Mouse (Mus musculus) macrophage (primary cell): ENCODE measurements around the gene Clcn7. TPM values are rescaled to one million over a fixed set of nuclear protein-coding genes. Genes with fewer than 3 reads are reported as not detected.

ENCODE experiments used
- H3K27ac ChIP-seq: fragments of 350-480 bp; formaldehyde crosslinking; 2 replicates; pipeline ENCODE4 v1.9.0; 2021
- H3K36me3 ChIP-seq: fragments of 350-480 bp; formaldehyde crosslinking; 2 replicates; pipeline ENCODE4 v1.9.0; 2021; ENCODE audit errors: inconsistent target
- H3K4me3 ChIP-seq: fragments of 350-480 bp; formaldehyde crosslinking; 2 replicates; pipeline ENCODE4 v1.9.0; 2021; ENCODE audit errors: inconsistent target
- H3K79me2 ChIP-seq: fragments of 350-480 bp; formaldehyde crosslinking; 2 replicates; pipeline ENCODE4 v1.9.0; 2021; ENCODE audit errors: inconsistent target
- WGBS: methylation state at CpG from one replicate; pipeline ENCODE4 v1.1.7; 2026; ENCODE audit warnings: inconsistent platforms; ENCODE audit not compliant: missing documents; 5-methylcytosine and 5-hydroxymethylcytosine counted together
- polyA plus RNA-seq: library from polyadenylated mRNA; stranded (reverse); fragments of 250-400 nt; gene quantifications from 3 replicates; pipeline ENCODE4 v1.2.4, GENCODE M21; 2018; ENCODE audit warnings: inconsistent platforms

The Clcn7 gene
- polyA plus RNA-seq, 1 experiment from 2014 or later = 98.2 TPM

DNA sequence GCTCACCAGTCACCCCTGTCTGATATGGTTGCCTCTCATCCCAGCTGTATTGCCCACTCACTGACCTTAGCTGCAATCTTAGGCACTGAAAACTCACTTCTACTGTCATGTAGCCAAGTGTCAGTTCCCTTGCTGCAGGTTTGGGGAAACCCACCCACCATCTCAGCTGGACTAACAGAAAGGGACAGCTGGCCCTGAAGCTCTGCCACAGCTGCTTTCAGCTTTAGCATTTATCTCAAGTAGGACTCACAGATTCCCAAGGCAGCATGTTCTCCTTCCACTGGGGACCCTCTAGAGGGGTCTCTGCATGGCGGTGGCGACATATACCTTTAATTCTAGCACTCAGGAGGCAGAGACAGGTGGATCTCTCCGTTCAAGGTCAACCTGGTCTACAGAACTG is 31.6 kb downstream of the Clcn7 start:
- H3K36me3 ChIP-seq = peaks cover 20% of the 10 kb centered on the region
- 90% methylated on average over 3 of the region's 3 CpGs for WGBS
- no peaks in the 10 kb centered on the region for H3K79me2 ChIP-seq
- H3K4me3 ChIP-seq = no peak overlapping the region
- no peak overlapping the region for H3K27ac ChIP-seq

GRCm38 (mm10) chr17:25165970-25166671 is 32.9 kb downstream of the Clcn7 start:
- no peak overlapping the region for H3K27ac ChIP-seq
- no peak overlapping the region for H3K4me3 ChIP-seq
- no peaks in the 10 kb centered on the region for H3K79me2 ChIP-seq
- 70% methylated on average over 6 of the region's 6 CpGs for WGBS
- peaks cover 7% of the 10 kb centered on the region; the same call in 1 of the 2 replicates for H3K36me3 ChIP-seq

- no peaks in the 10 kb centered on the region for H3K36me3 ChIP-seq
- no peak overlapping the region for H3K27ac ChIP-seq
- H3K79me2 ChIP-seq = no peaks in the 10 kb centered on the region
- 100% methylated on average over 2 of the region's 2 CpGs for WGBS
- H3K4me3 ChIP-seq = no peak overlapping the region
Measured at GRCm38 (mm10) chr17:25169706-25170105, 36.5 kb downstream of the Clcn7 start.

DNA sequence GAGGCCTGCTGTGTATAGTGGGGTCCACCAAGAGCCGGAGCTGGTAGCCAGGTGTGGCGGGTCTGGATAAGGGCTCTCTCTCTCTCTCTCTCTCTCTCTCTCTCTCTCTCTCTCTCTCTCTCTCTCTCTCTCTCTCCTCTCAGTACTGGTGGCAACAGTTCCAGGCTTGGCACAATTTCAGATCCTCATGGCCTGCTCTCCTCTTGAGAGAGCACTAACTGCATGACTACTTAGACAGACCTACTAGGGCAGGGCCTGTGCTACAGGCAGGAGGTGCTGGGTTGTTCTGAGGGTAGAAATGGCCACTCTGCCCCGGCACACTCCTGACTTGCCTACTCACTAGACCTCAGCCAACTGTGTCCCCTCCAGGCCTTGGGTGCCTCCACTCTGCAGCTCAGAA is 39.4 kb downstream of the Clcn7 start:
- Histone ChIP-seq H3K36me3 (no peaks in the 10 kb centered on the region), H3K27ac (no peak overlapping the region), H3K4me3 (no peak overlapping the region), H3K79me2 (no peaks in the 10 kb centered on the region)
- WGBS = 100% methylated on average over 3 of the region's 3 CpGs

GRCm38 (mm10) chr17:25175411-25175810 is 42.2 kb downstream of the Clcn7 start, which contains the start of gene Gm38655:
Gm38655 (minus strand) TSS chr17:25175471.
- Histone ChIP-seq H3K36me3 (no peaks in the 10 kb centered on the region), H3K4me3 (no peak within 1 kb of the TSS), H3K27ac (no peak within 1 kb of the TSS), H3K79me2 (no peaks in the 10 kb centered on the region)
- WGBS = 79% methylated on average over 9 of the region's 9 CpGs

DNA sequence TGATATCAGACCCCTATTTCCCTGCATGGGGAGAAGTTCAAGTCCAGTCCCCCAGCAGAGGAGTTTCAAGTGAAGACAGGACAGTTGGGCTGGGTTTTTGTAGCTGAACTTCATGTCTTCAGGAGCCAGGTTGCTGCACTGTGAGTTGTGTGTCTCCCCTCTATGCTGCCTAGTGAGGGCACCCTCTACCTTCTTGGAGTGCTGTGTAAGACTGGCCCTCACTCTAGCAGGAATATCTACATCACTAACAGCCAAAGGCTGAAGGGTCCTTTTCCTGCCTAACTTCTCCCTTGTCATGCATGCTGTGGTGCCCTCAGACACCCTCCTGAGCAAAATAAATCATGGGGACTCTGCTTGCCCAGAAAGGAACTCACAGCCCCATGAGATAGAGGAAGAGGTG is 50.0 kb downstream of the Clcn7 start:
- Histone ChIP-seq H3K4me3 (peak overlapping the region; percentile 94; the same call in 1 of the 2 replicates), H3K36me3 (no peaks in the 10 kb centered on the region), H3K27ac (no peak overlapping the region), H3K79me2 (peaks cover 18% of the 10 kb centered on the region)

- Histone ChIP-seq H3K4me3 (peak within 1 kb of the TSS; percentile 94), H3K27ac (peak within 1 kb of the TSS; percentile 70), H3K79me2 (peaks cover 21% of the 10 kb centered on the region), H3K36me3 (no peaks in the 10 kb centered on the region)
- under 1% methylated on average over 50 of the region's 50 CpGs for WGBS
Measured at GRCm38 (mm10) chr17:25184129-25184691, 51.0 kb downstream of the Clcn7 start, which contains the start of gene BC003965. BC003965 (plus strand) TSS chr17:25184554.

DNA sequence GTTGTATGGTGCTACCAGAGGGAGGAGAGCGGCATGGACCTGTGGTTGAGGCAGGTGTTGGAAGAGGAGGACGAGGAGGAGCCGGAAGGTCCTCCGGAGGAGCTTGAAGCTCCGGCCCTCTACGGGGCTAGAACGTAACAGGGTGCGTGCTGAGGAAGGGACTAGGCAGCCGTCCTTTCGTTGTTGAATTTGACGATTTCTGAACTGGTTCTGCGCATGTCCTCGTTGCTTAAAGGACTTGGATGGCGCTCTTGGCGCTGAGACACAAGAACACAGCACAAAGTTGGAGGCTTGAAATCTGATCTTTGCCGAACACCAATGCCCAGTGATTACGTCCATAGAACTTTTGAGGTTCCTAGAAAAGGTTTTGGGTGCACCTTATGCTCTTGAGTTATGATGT is 51.8 kb downstream of the Clcn7 start:
- Histone ChIP-seq H3K27ac (peak overlapping the region; percentile 17; the same call in 1 of the 2 replicates), H3K4me3 (peak overlapping the region; percentile 94), H3K79me2 (peaks cover 21% of the 10 kb centered on the region), H3K36me3 (no peaks in the 10 kb centered on the region)
- WGBS = 10% methylated on average over 17 of the region's 17 CpGs

DNA sequence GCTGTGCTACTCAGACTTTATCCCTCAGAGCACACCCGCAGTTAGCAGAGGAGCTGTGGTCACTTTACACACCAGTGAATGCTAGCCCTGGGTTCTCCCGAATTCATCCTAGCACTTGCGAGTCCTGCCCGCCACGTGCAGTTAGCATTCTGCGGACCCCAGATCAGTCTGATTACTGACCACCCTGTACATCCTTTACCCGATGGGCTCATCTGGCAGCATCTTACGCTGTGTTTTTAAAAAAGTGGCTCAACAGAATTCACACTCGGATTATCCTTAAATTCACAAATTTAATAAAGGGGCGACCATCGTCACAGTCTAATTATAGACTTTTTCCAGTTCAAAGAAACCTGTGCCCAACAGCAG is 54.6 kb downstream of the Clcn7 start:
- no peak overlapping the region for H3K27ac ChIP-seq
- H3K79me2 ChIP-seq = peaks cover 49% of the 10 kb centered on the region
- 0 out of 2 replicates have a peak, but pooled peaks cover 5% of the 10 kb centered on the region for H3K36me3 ChIP-seq
- 30% methylated on average over 11 of the region's 11 CpGs for WGBS
- H3K4me3 ChIP-seq = peak overlapping the region; percentile 30

- 1% methylated on average over 82 of the region's 104 CpGs for WGBS
- H3K36me3 ChIP-seq = 0 out of 2 replicates have a peak, but pooled peaks cover 5% of the 10 kb centered on the region
- H3K79me2 ChIP-seq = peaks cover 55% of the 10 kb centered on the region
- H3K4me3 ChIP-seq = peak within 1 kb of the TSS; percentile 52
- H3K27ac ChIP-seq = no peak within 1 kb of the TSS
Measured at GRCm38 (mm10) chr17:25188150-25189031, 55.2 kb downstream of the Clcn7 start, which contains the start of gene Unkl. Unkl (plus strand) TSS chr17:25188397.

DNA sequence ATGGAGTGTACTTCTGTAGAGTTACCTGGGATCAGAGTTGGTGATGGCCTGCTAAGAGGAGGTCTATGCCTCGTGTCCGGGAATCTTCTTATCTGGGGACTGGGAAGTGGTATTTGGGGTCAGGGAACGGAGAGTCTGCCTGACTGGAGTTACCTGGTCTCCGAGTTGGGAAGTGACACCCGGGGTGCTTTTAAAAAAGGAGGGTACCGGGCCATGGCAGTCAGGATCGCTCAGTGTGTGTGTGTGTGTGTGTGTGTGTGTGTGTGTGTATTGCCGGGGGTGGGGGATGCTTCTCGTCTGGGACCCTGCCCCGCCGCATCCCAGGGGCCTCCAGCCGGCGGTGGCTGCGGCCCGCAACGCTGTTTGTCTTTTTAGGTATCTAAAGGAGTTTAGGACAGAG is 55.9 kb downstream of the Clcn7 start:
- Histone ChIP-seq H3K27ac (no peak overlapping the region), H3K79me2 (peaks cover 58% of the 10 kb centered on the region), H3K36me3 (peaks cover 5% of the 10 kb centered on the region; the same call in 1 of the 2 replicates), H3K4me3 (peak overlapping the region; percentile 52)
- 13% methylated on average over 11 of the region's 16 CpGs for WGBS

- H3K36me3 ChIP-seq = peaks cover 61% of the 10 kb centered on the region
- no peak overlapping the region for H3K4me3 ChIP-seq
- H3K79me2 ChIP-seq = peaks cover 2% of the 10 kb centered on the region; the same call in 1 of the 2 replicates
- WGBS = 96% methylated on average over 4 of the region's 4 CpGs
- H3K27ac ChIP-seq = no peak overlapping the region
Measured at GRCm38 (mm10) chr17:25202401-25202800, 69.2 kb downstream of the Clcn7 start.

- no peak overlapping the region for H3K4me3 ChIP-seq
- H3K36me3 ChIP-seq = peaks cover 81% of the 10 kb centered on the region
- no peaks in the 10 kb centered on the region for H3K79me2 ChIP-seq
- no peak overlapping the region for H3K27ac ChIP-seq
- 98% methylated on average over 4 of the region's 4 CpGs for WGBS
Measured at GRCm38 (mm10) chr17:25210006-25210405, 76.8 kb downstream of the Clcn7 start.

DNA sequence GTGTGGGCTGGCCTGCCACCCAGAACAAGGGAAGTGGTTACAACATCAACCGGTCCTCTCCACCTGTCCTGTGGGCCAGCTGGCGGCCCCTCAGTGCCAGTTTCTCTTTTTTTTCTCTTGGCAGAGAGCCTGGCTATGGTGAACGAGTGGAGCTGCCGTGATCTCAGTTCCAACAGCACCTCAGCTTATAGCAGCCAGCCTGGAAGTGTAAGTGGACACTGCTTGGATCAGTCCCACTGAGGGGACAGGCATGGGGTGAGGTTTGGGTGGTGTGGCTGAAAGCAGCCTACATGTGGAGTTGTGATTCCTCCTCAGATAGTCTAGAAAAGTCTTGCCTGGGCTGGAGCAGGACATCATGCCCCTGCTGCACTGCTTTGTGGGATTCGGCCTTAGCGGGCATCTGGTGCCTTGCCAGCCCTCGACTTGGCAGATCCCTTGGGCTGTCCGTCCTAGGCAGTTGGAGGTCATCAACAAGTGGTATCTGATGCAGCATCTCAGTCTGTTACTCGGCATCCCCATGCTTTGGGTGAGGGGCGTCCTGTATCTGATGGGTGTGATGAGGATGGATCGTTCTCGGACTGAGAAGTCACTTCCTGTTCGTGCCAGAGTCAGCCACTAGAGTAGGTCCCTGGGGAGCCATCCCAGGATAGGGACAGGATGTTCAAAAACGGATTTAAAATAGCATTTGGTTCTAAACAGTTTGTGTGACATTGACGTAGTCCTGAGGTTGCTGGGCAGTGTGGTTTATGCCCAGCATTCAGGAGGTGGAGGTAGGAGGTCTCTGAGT is 77.7 kb downstream of the Clcn7 start:
- H3K27ac ChIP-seq = no peak overlapping the region
- no peak overlapping the region for H3K4me3 ChIP-seq
- H3K36me3 ChIP-seq = peaks cover 81% of the 10 kb centered on the region
- H3K79me2 ChIP-seq = no peaks in the 10 kb centered on the region
- WGBS = 72% methylated on average over 15 of the region's 15 CpGs
